Mouse (Mus musculus): ENCODE results near the gene Ptma.

DNA sequence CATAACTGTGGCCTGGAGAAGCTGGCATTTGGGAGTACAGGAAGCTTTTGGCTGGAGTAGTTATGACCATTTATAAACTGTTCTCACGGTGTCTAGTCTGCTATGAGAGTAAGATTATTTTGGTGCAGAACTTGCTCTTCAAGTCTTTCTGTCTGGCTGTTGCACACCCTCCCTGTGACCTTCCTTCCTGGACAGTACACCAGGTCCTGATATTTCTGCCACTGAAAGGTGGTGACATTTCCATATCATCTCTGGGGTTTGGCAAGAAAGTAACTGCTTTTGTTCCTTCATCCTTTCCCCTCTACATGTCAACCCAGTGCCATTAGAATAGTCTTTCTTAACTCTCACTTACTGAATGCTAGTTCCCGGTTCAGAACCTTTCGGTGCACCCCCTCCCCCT lies 32.7 kb downstream of the Ptma start:
- TF ChIP-seq CTCF (IDR thresholded peaks at IDR 0.05; ENCODE audit: extremely low read depth, insufficient read depth, insufficient read length, insufficient replicate concordance) (no peak), POLR2A (IDR thresholded peaks at IDR 0.05; ENCODE audit: low read depth, low read length) (no peak)
